Comparison of ENCODE assay signal across 8 mouse cellular contexts in genomic region chrX:36796163-36796581, GRCm38 (mm10). TPM values are rescaled to one million over a fixed set of nuclear protein-coding genes. Genes with fewer than 3 reads are reported as not detected.
A peak's percentile ranks its signal among the peaks of the same experiment; 100 is the strongest.
DNase-seq lines count a peak whose midpoint lies in the region; ATAC-seq lines count a peak whose summit lies in the region.

No protein-coding gene starts in this region.

- no peaks in the 10 kb centered on the region for H3K9me3 ChIP-seq in forebrain, embryonic 11.5 days (ENCODE audit: control insufficient read depth, low read length)
- no peaks in the 10 kb centered on the region; the same call in 1 of the 2 replicates for H3K9me3 ChIP-seq in heart, embryonic 16.5 days (replicated peaks; ENCODE audit: control insufficient read depth, low read length)
- no peaks in the 10 kb centered on the region for H3K9me3 ChIP-seq in liver, embryonic 15.5 days (replicated peaks)
- no peaks in the 10 kb centered on the region for H3K9me3 ChIP-seq in neural tube, embryonic 11.5 days (ENCODE audit: control insufficient read depth, low read length)
- H3K9me3 ChIP-seq in stomach, embryonic 16.5 days (replicated peaks; ENCODE audit: control insufficient read depth, low read length) = no peaks in the 10 kb centered on the region

- peak; percentile 85 for DNase-seq in CD4-positive helper T cell, adult 2 months (ENCODE audit: low read depth, low spot score)
- DNase-seq in c-Kit-negative CD71-positive TER-119-positive erythroid progenitor cells, embryonic 14.5 days (ENCODE audit: low read depth, low spot score) = peak; percentile 70
- peak; percentile 86 for DNase-seq in forebrain, embryonic 11.5 days (ENCODE audit: low spot score)
- DNase-seq in kidney, postnatal 36 days = peak; percentile 76 to 89
- peak; percentile 86 for DNase-seq in neural tube, embryonic 11.5 days (ENCODE audit: low spot score)

- no peaks in the 10 kb centered on the region for H3K4me1 ChIP-seq in forebrain, embryonic 11.5 days (replicated peaks; ENCODE audit: control insufficient read depth, insufficient read depth, low read length)
- no peaks in the 10 kb centered on the region for H3K4me1 ChIP-seq in heart, embryonic 16.5 days (ENCODE audit: control insufficient read depth, insufficient read depth, low read length)
- 0 out of 2 replicates have a peak, but pooled peaks cover 9% of the 10 kb centered on the region for H3K4me1 ChIP-seq in liver, embryonic 15.5 days (replicated peaks)
- no peaks in the 10 kb centered on the region for H3K4me1 ChIP-seq in neural tube, embryonic 11.5 days (ENCODE audit: control insufficient read depth, insufficient read depth, low read length)
- no peaks in the 10 kb centered on the region for H3K4me1 ChIP-seq in stomach, embryonic 16.5 days (ENCODE audit: control insufficient read depth, insufficient read depth, low read length)

- 20% methylated on average over 41 of the region's 41 CpGs for WGBS in forebrain, embryonic 11.5 days
- WGBS in heart, embryonic 16.5 days = 12% methylated on average over 32 of the region's 41 CpGs
- 25% methylated on average over 40 of the region's 41 CpGs for WGBS in liver, embryonic 15.5 days (ENCODE audit: insufficient replicate concordance)
- 20% methylated on average over 35 of the region's 41 CpGs for WGBS in neural tube, embryonic 11.5 days
- 15% methylated on average over 41 of the region's 41 CpGs for WGBS in stomach, embryonic 16.5 days

- H3K9ac ChIP-seq in forebrain, embryonic 11.5 days (ENCODE audit: low read length) = peak overlapping the region; percentile 79
- H3K9ac ChIP-seq in heart, embryonic 16.5 days (ENCODE audit: low read length) = peak overlapping the region; percentile 91
- peak overlapping the region; percentile 78 for H3K9ac ChIP-seq in liver, embryonic 15.5 days
- H3K9ac ChIP-seq in neural tube, embryonic 11.5 days (ENCODE audit: low read length) = peak overlapping the region; percentile 81
- peak overlapping the region; percentile 80 for H3K9ac ChIP-seq in stomach, embryonic 16.5 days (ENCODE audit: low read length)

- H3K27ac ChIP-seq in forebrain, embryonic 11.5 days (ENCODE audit: low read depth, low read length) = peak overlapping the region; percentile 79
- H3K27ac ChIP-seq in heart, embryonic 16.5 days (ENCODE audit: low read length) = peak overlapping the region; percentile 94
- H3K27ac ChIP-seq in liver, embryonic 15.5 days (replicated peaks) = peak overlapping the region; percentile 88
- peak overlapping the region; percentile 70 for H3K27ac ChIP-seq in neural tube, embryonic 11.5 days (ENCODE audit: low read depth, low read length)
- H3K27ac ChIP-seq in stomach, embryonic 16.5 days (ENCODE audit: low read length) = peak overlapping the region; percentile 92

- H3K36me3 ChIP-seq in forebrain, embryonic 11.5 days (ENCODE audit: control insufficient read depth, insufficient read depth, low read length) = no peaks in the 10 kb centered on the region
- H3K36me3 ChIP-seq in heart, embryonic 16.5 days (ENCODE audit: control insufficient read depth, insufficient read depth) = peaks cover 6% of the 10 kb centered on the region; the same call in 1 of the 2 replicates
- peaks cover 10% of the 10 kb centered on the region for H3K36me3 ChIP-seq in liver, embryonic 15.5 days (replicated peaks)
- H3K36me3 ChIP-seq in neural tube, embryonic 11.5 days (ENCODE audit: control insufficient read depth, insufficient read depth, low read length) = no peaks in the 10 kb centered on the region
- H3K36me3 ChIP-seq in stomach, embryonic 16.5 days (ENCODE audit: control insufficient read depth, insufficient read depth, low read length) = no peaks in the 10 kb centered on the region

- peak overlapping the region; percentile 60 for H3K4me3 ChIP-seq in forebrain, embryonic 11.5 days (ENCODE audit: low read depth, low read length)
- peak overlapping the region; percentile 76 for H3K4me3 ChIP-seq in heart, embryonic 16.5 days (ENCODE audit: low read length)
- H3K4me3 ChIP-seq in liver, embryonic 15.5 days (replicated peaks) = peak overlapping the region; percentile 73
- H3K4me3 ChIP-seq in neural tube, embryonic 11.5 days (ENCODE audit: low read depth, low read length) = peak overlapping the region; percentile 64
- H3K4me3 ChIP-seq in stomach, embryonic 16.5 days (replicated peaks; ENCODE audit: low read length) = peak overlapping the region; percentile 68

- no peaks in the 10 kb centered on the region for H3K27me3 ChIP-seq in forebrain, embryonic 11.5 days (ENCODE audit: control insufficient read depth, insufficient read depth, low read length)
- H3K27me3 ChIP-seq in heart, embryonic 16.5 days (ENCODE audit: control insufficient read depth, insufficient read depth, low read length) = no peaks in the 10 kb centered on the region
- H3K27me3 ChIP-seq in liver, embryonic 15.5 days = no peaks in the 10 kb centered on the region
- H3K27me3 ChIP-seq in neural tube, embryonic 11.5 days (ENCODE audit: control insufficient read depth, insufficient read depth, low read length) = no peaks in the 10 kb centered on the region
- H3K27me3 ChIP-seq in stomach, embryonic 16.5 days (ENCODE audit: control insufficient read depth, insufficient read depth, low read length) = no peaks in the 10 kb centered on the region

- ATAC-seq in forebrain, embryonic 11.5 days (replicated peaks; ENCODE audit: low FRiP score) = peak; percentile 86
- ATAC-seq in heart, embryonic 16.5 days (replicated peaks; ENCODE audit: extremely low read depth, insufficient read depth, low FRiP score) = peak; percentile 77
- peak; percentile 57 for ATAC-seq in liver, embryonic 15.5 days (ENCODE audit: insufficient read depth)
- peak; percentile 70 for ATAC-seq in neural tube, embryonic 11.5 days (ENCODE audit: insufficient read depth, low FRiP score, low TSS enrichment)
- ATAC-seq in stomach, embryonic 16.5 days (ENCODE audit: insufficient read depth, low FRiP score) = peak; percentile 88

- peak overlapping the region; percentile 52 for H3K4me2 ChIP-seq in forebrain, embryonic 11.5 days (ENCODE audit: low read depth, low read length, severe bottlenecking)
- peak overlapping the region; percentile 59 for H3K4me2 ChIP-seq in heart, embryonic 16.5 days (ENCODE audit: low read depth, low read length)
- peak overlapping the region; percentile 72 for H3K4me2 ChIP-seq in liver, embryonic 15.5 days
- H3K4me2 ChIP-seq in neural tube, embryonic 11.5 days (ENCODE audit: low read depth) = peak overlapping the region; percentile 48
- H3K4me2 ChIP-seq in stomach, embryonic 16.5 days (ENCODE audit: low read depth, low read length) = peak overlapping the region; percentile 58

RNA-seq across cellular contexts. Expression of gene Slc25a5, which starts 0.7 kb away (rescaled TPM):
- polyA plus RNA-seq in forebrain, embryonic 11.5 days (2014; fragmentation: Nextera tagmentation; extraction: Ambion mirVana) = 819 and 859 TPM in 2 replicates
- 1,229 and 1,290 TPM in 2 replicates for polyA plus RNA-seq in heart, embryonic 16.5 days (2015; fragmentation: Nextera tagmentation; extraction: Ambion mirVana)
- polyA plus RNA-seq in liver, embryonic 15.5 days (2015; fragmentation: Nextera tagmentation; extraction: Ambion mirVana) = 409 and 433 TPM in 2 replicates
- 804 and 829 TPM in 2 replicates for polyA plus RNA-seq in neural tube, embryonic 11.5 days (2014; fragmentation: Nextera tagmentation; extraction: Ambion mirVana)
- polyA plus RNA-seq in stomach, embryonic 16.5 days (2015; fragmentation: Nextera tagmentation; extraction: Ambion mirVana) = 691 and 733 TPM in 2 replicates

RNA-seq across cellular contexts. Expression of gene Slc25a43, which starts 52.7 kb away (rescaled TPM):
- 0.57 and 0.68 TPM in 2 replicates for polyA plus RNA-seq in forebrain, embryonic 11.5 days (2014; fragmentation: Nextera tagmentation; extraction: Ambion mirVana)
- 3.1 and 3.9 TPM in 2 replicates for polyA plus RNA-seq in heart, embryonic 16.5 days (2015; fragmentation: Nextera tagmentation; extraction: Ambion mirVana)
- polyA plus RNA-seq in liver, embryonic 15.5 days (2015; fragmentation: Nextera tagmentation; extraction: Ambion mirVana) = 1.0 and 1.1 TPM in 2 replicates
- polyA plus RNA-seq in neural tube, embryonic 11.5 days (2014; fragmentation: Nextera tagmentation; extraction: Ambion mirVana) = 0.78 and 1.4 TPM in 2 replicates
- 1.6 and 1.8 TPM in 2 replicates for polyA plus RNA-seq in stomach, embryonic 16.5 days (2015; fragmentation: Nextera tagmentation; extraction: Ambion mirVana)

Comparison
In these comparisons a context has a peak if more than half of its experiments do, and no peak if none do; other contexts are left out.
1. Peak in every context shown above with its lines: DNase-seq, ATAC-seq, H3K4me3 ChIP-seq and H3K27ac ChIP-seq.